Mouse (Mus musculus): Measurements from ENCODE around the gene Prmt1. TPM values are rescaled to one million over a fixed set of nuclear protein-coding genes. Genes with fewer than 3 reads are reported as not detected.

The Prmt1 gene
- polyA plus RNA-seq, 1 experiment from 2014 or later, result 301 TPM

DNA sequence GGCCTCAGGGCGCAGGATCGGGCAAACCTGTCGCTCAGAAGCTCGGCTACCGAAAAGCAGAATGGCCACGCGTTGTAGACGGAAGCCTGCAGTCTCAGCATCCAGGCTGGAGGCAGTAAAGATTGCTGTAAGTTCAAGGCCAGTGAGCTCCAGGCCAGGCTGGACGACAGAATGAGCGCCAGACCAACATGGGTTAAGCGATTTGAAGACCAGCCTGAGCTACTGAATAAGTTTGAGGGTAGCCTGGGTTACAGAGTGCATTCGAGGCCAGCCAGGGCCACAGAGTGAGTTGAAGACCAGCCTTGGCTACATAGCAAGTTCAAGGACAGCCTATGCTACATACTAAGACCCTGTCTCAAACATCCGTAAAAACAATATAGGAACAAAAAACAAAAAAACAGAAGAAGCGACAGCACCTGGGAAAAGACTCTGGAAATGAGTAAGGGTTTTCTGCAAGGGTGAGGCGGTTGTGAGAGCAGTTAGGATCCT, 11.6 kb upstream of the Prmt1 start:
- DNase-seq (ENCODE audit: low spot score), result no peak

DNA sequence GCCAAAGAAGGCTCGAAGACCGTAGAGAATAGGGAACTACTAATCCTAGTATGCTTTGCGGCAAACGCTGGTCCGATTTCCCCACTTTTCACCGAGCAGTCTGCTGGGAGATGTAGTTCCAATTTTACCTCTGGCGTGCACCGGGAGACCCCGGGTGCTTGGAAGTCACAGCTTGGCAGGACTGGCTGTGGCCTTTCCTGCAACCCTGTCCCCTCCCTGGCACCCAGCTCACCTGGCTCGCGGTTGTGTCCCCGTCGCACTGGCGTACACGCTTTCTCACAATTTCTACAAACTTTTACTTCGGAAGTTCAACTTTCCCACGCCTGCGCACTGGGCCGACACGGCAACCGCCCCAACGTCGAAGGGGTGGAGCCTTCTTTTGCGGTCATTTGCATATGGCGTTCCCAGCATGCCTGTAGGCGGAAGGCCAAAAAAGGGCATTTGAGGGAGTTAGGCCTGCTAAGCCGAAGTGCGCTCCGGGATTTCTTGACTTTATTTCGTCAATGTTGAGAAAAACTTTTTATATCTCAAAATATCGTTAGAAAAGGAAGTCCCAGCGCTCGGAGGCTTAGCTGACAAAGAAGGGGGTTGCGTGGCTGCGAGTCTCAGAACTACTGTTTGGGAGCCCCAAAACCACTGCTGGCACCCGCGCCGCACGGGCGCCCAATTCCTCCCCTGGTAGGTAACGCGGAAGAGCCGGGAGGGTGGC, 11.0 kb upstream of the Prmt1 start, which contains the start of gene Irf3:
Irf3 (plus strand) TSS at position 418 of the 709 bp plus-strand sequence.
- peak within 1 kb of the TSS; percentile 57; the same call in 1 of the 2 replicates for H3K27ac ChIP-seq (ENCODE audit: low read depth, low read length)
- peaks cover 9% of the 10 kb centered on the region for H3K4me1 ChIP-seq (replicated peaks; ENCODE audit: control insufficient read depth, insufficient read depth, low read length)
- H3K4me3 ChIP-seq (ENCODE audit: low read depth, low read length), result peak within 1 kb of the TSS; percentile 66
- peak within 1 kb of the TSS; percentile 67 for H3K4me2 ChIP-seq (ENCODE audit: low read depth, low read length, severe bottlenecking)
- no peaks in the 10 kb centered on the region for H3K27me3 ChIP-seq (ENCODE audit: control insufficient read depth, insufficient read depth, low read length)
- peak; percentile 94 for DNase-seq (ENCODE audit: low spot score)
- peak; percentile 90 for ATAC-seq (replicated peaks; ENCODE audit: low FRiP score)
- no peaks in the 10 kb centered on the region for H3K9me3 ChIP-seq (ENCODE audit: control insufficient read depth, low read length)
- under 1% methylated on average over 43 of the region's 43 CpGs for WGBS
- H3K9ac ChIP-seq (ENCODE audit: low read length), result peak within 1 kb of the TSS; percentile 61
- peaks cover 11% of the 10 kb centered on the region for H3K36me3 ChIP-seq (ENCODE audit: control insufficient read depth, insufficient read depth, low read length)

More for the DNA sequence above, 11.6 kb upstream of the Prmt1 start:
- H3K4me2 ChIP-seq (ENCODE audit: low read depth, low read length, severe bottlenecking), result peak overlapping the region; percentile 67
- peaks cover 9% of the 10 kb centered on the region for H3K4me1 ChIP-seq (replicated peaks; ENCODE audit: control insufficient read depth, insufficient read depth, low read length)
- no peaks in the 10 kb centered on the region for H3K27me3 ChIP-seq (ENCODE audit: control insufficient read depth, insufficient read depth, low read length)
- H3K4me3 ChIP-seq (ENCODE audit: low read depth, low read length), result peak overlapping the region; percentile 66
- ATAC-seq (replicated peaks; ENCODE audit: low FRiP score), result no peak; the same call in none of the 2 replicates
- no peaks in the 10 kb centered on the region for H3K9me3 ChIP-seq (ENCODE audit: control insufficient read depth, low read length)
- peaks cover 13% of the 10 kb centered on the region for H3K36me3 ChIP-seq (ENCODE audit: control insufficient read depth, insufficient read depth, low read length)
- H3K27ac ChIP-seq (ENCODE audit: low read depth, low read length), result peak overlapping the region; percentile 57; the same call in 1 of the 2 replicates
- WGBS, result 6% methylated on average over 15 of the region's 15 CpGs
- peak overlapping the region; percentile 61 for H3K9ac ChIP-seq (ENCODE audit: low read length)

DNA sequence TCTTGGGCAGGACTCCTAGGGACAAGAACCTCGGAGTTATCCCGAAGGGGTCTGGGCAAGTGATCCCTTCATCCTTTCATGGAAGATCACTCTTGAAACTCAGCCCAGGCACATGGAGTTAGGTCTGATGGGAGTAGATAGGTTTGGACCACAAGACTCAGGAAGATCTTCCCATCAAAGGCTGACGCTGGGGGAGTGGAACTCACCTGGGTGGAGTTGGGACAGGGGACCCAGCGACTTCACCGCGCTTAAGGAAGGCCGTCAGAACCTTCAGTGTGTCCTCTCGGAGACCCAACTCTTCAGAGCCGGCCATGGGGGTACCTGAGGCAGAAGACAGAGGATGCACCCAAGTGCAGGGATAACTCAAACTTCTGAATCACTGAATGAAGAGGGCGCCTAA, 10.3 kb upstream of the Prmt1 start:
- peaks cover 4% of the 10 kb centered on the region for H3K36me3 ChIP-seq (ENCODE audit: control insufficient read depth, insufficient read depth, low read length)
- peaks cover 9% of the 10 kb centered on the region for H3K4me1 ChIP-seq (replicated peaks; ENCODE audit: control insufficient read depth, insufficient read depth, low read length)
- no peak for DNase-seq (ENCODE audit: low spot score)
- H3K27me3 ChIP-seq (ENCODE audit: control insufficient read depth, insufficient read depth, low read length), result no peaks in the 10 kb centered on the region
- H3K27ac ChIP-seq (ENCODE audit: low read depth, low read length), result peak overlapping the region; percentile 57; the same call in 1 of the 2 replicates
- H3K4me3 ChIP-seq (ENCODE audit: low read depth, low read length), result peak overlapping the region; percentile 66
- H3K9me3 ChIP-seq (ENCODE audit: control insufficient read depth, low read length), result no peaks in the 10 kb centered on the region
- peak overlapping the region; percentile 61 for H3K9ac ChIP-seq (ENCODE audit: low read length)
- ATAC-seq (replicated peaks; ENCODE audit: low FRiP score), result no peak
- WGBS, result 16% methylated on average over 10 of the region's 10 CpGs
- peak overlapping the region; percentile 67 for H3K4me2 ChIP-seq (ENCODE audit: low read depth, low read length, severe bottlenecking)

DNA sequence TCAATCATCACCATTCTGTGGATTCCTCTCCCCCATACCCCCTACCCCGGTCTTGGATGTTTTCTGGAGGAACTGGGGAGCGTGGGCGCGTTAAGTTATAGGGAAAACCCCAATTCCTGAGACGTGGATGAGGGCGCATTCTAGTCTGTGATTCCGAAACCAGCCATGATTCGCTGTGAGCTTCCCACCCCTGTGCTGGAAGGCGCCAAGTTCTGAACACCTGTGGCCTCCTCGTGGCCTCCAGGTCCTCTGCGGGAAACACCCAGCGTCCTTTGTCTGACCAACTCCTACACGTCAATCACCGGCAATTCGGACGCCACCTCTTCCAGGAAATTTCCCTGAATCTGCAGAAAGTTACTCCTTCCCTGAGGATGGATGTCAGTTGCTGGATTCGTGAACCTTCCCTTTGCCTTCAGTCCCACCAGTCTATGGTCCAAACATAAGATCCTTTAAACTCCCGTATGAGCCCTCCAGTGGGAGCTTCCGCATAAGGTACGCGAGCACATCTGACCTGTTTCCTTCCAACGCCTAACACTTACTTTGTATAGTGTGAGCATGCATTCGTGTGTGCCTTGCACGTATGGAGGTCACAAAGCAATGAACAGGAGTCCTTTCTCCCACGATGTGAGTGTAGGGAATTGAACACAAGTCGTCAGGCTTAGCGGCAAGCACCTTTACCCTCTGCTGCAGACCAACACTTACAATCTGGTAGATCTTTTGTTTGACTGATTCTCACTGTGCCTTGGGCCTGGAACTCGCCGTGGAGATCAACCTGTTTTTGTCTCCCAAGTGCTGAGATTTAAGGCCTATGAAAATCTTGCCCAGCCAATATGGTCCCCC, 731 bp upstream of the Prmt1 start:
- peaks cover 1% of the 10 kb centered on the region; the same call in 1 of the 2 replicates for H3K36me3 ChIP-seq (ENCODE audit: control insufficient read depth, insufficient read depth, low read length)
- H3K27ac ChIP-seq (ENCODE audit: low read depth, low read length), result peak overlapping the region; percentile 90
- DNase-seq (ENCODE audit: low spot score) (no peak), ATAC-seq (replicated peaks; ENCODE audit: low FRiP score) (peak; percentile 42)
- H3K4me3 ChIP-seq (ENCODE audit: low read depth, low read length), result peak overlapping the region; percentile 94
- under 1% methylated on average over 29 of the region's 29 CpGs for WGBS
- H3K9me3 ChIP-seq (ENCODE audit: control insufficient read depth, low read length), result no peaks in the 10 kb centered on the region
- H3K9ac ChIP-seq (ENCODE audit: low read length), result peak overlapping the region; percentile 91
- peaks cover 19% of the 10 kb centered on the region for H3K4me1 ChIP-seq (replicated peaks; ENCODE audit: control insufficient read depth, insufficient read depth, low read length)
- H3K27me3 ChIP-seq (ENCODE audit: control insufficient read depth, insufficient read depth, low read length), result no peaks in the 10 kb centered on the region
- H3K4me2 ChIP-seq (ENCODE audit: low read depth, low read length, severe bottlenecking), result peak overlapping the region; percentile 70

DNA sequence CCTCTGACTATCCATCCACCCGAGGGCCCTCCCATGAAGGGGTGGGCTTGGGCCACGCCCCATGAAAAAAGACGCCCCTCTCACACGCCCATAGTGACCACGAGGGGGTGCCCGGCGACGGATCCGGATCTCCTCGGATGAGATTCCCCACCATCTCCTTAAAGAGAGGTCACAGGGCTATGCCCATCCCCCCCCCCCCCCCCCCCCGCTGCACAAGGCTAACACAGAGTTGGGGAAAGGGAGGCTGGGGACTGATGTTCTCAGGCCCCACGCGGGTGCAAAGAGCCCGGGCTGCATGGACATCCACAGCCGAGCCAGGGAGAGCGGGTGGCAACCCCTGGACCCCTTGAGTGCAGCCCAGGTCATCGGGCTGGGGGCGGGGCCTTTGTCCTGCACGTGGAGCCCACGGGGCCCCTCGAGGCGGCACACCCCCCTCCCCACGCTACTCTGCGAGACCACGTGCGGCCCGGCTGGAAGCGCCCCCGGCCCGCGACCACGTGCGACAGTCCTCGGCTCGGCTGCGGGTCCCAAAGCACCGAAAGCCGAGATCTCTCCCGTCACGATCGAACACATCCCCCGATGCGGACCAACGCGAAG, 675 bp downstream of the Prmt1 start:
- H3K27me3 ChIP-seq (ENCODE audit: control insufficient read depth, insufficient read depth, low read length), result no peaks in the 10 kb centered on the region
- H3K4me3 ChIP-seq (ENCODE audit: low read depth, low read length), result peak overlapping the region; percentile 94
- DNase-seq (ENCODE audit: low spot score) (peak; percentile 90), ATAC-seq (replicated peaks; ENCODE audit: low FRiP score) (peak; percentile 8; the same call in 1 of the 2 replicates)
- H3K27ac ChIP-seq (ENCODE audit: low read depth, low read length), result peak overlapping the region; percentile 84
- peaks cover 16% of the 10 kb centered on the region for H3K36me3 ChIP-seq (ENCODE audit: control insufficient read depth, insufficient read depth, low read length)
- under 1% methylated on average over 43 of the region's 45 CpGs for WGBS
- peak overlapping the region; percentile 63 for H3K4me2 ChIP-seq (ENCODE audit: low read depth, low read length, severe bottlenecking)
- peak overlapping the region; percentile 99 for H3K9ac ChIP-seq (ENCODE audit: low read length)
- H3K4me1 ChIP-seq (replicated peaks; ENCODE audit: control insufficient read depth, insufficient read depth, low read length), result peaks cover 19% of the 10 kb centered on the region
- no peaks in the 10 kb centered on the region for H3K9me3 ChIP-seq (ENCODE audit: control insufficient read depth, low read length)

DNA sequence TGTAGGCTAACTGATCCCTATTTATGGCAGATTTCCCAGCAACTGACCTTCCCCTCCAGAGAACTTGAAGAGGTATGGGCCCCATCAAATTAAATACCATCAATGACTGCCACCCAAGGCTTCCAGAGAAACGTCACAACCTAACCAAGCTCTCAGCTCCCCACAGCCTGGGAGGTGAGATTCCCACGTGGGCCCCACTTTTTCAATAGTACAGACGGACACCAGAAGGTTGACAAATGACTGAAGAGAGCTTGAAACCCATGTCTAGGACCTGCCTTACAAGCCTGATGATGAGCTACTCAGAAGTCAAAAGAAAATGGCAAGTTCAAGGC, 1.6 kb downstream of the Prmt1 start:
- H3K27me3 ChIP-seq (ENCODE audit: control insufficient read depth, insufficient read depth, low read length), result no peaks in the 10 kb centered on the region
- DNase-seq (ENCODE audit: low spot score), result no peak
- peak overlapping the region; percentile 63 for H3K4me2 ChIP-seq (ENCODE audit: low read depth, low read length, severe bottlenecking)
- H3K4me1 ChIP-seq (replicated peaks; ENCODE audit: control insufficient read depth, insufficient read depth, low read length), result peaks cover 19% of the 10 kb centered on the region
- no peak for ATAC-seq (replicated peaks; ENCODE audit: low FRiP score)
- H3K9ac ChIP-seq (ENCODE audit: low read length), result peak overlapping the region; percentile 12; the same call in 1 of the 2 replicates
- no peak overlapping the region for H3K27ac ChIP-seq (ENCODE audit: low read depth, low read length)
- H3K9me3 ChIP-seq (ENCODE audit: control insufficient read depth, low read length), result no peaks in the 10 kb centered on the region
- H3K36me3 ChIP-seq (ENCODE audit: control insufficient read depth, insufficient read depth, low read length), result peaks cover 20% of the 10 kb centered on the region
- peak overlapping the region; percentile 94 for H3K4me3 ChIP-seq (ENCODE audit: low read depth, low read length)
- 50% methylated on average over 3 of the region's 3 CpGs for WGBS

DNA sequence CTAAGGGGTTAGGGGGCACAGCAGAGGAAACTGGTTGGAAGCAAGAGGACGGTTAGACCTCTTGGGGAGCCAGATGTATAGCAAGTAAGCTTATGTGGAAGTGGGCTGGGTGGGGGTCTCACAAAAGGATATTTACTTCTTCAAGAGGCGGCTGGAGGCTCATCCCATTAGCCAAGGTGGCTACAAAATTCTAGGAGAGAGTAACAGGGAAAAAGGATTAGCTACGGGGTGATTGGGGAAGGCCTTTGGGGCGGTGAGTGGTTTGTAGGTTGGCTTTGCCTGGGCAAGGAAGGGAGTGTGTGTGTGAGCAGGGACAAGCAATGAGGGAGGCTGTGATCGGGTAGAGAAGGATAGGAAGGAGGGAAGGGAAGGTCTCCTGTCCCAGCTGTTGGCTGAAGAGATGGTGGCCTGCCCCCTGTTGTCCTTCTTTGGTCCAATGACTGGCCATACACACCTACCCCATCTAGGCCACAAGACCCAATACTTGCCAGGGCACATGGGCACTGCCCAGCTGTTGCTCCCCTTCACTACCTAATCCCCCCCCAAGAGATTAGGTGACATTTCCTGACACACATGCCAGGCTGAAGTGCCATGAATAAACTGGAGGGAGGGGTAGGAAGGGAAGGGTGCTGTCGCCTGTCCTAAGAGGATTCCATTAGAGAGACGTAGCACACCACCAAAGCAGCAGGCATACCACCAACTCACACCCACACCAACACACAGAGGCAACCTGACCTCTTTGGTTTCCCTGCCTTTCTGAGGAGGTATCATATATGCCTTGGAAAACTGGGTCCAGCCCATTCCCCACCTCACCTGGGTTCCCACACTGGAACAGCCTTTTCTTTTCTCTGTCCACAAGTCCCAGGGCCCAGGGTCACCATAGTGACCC, 2.2 kb downstream of the Prmt1 start:
- ATAC-seq (replicated peaks; ENCODE audit: low FRiP score) (no peak), DNase-seq (ENCODE audit: low spot score) (no peak)
- peaks cover 27% of the 10 kb centered on the region for H3K36me3 ChIP-seq (ENCODE audit: control insufficient read depth, insufficient read depth, low read length)
- 76% methylated on average over 7 of the region's 7 CpGs for WGBS
- peaks cover 19% of the 10 kb centered on the region for H3K4me1 ChIP-seq (replicated peaks; ENCODE audit: control insufficient read depth, insufficient read depth, low read length)
- H3K4me2 ChIP-seq (ENCODE audit: low read depth, low read length, severe bottlenecking), result peak overlapping the region; percentile 63
- H3K9ac ChIP-seq (ENCODE audit: low read length), result peak overlapping the region; percentile 20; the same call in 1 of the 2 replicates
- no peaks in the 10 kb centered on the region for H3K27me3 ChIP-seq (ENCODE audit: control insufficient read depth, insufficient read depth, low read length)
- H3K9me3 ChIP-seq (ENCODE audit: control insufficient read depth, low read length), result no peaks in the 10 kb centered on the region
- H3K4me3 ChIP-seq (ENCODE audit: low read depth, low read length), result peak overlapping the region; percentile 94
- H3K27ac ChIP-seq (ENCODE audit: low read depth, low read length), result no peak overlapping the region
